Mouse (Mus musculus) C2C12 (cell line): ENCODE measurements at regions not wholly inside any gene's neighbourhood (a gene's known extent, or its start where the extent isn't known, plus 50 kb on each side); places are given as distances from the start of the nearest gene placed in this dataset.

Experiments used
- CTCF ChIP-seq: IDR thresholded peaks from one replicate; pipeline ENCODE4 v1.5.1; 2011; ENCODE audit not compliant: control insufficient read depth, insufficient read depth, insufficient read length
- MAX ChIP-seq: IDR thresholded peaks from one replicate; pipeline ENCODE4 v1.6.1; 2011; ENCODE audit warnings: mild to moderate bottlenecking, control low read depth

GRCm38 (mm10) chr10:117511483-117512406 lies 117.6 kb upstream of the Cpm start:
- TF ChIP-seq CTCF: no peak
- TF ChIP-seq MAX: no peak
